Mouse (Mus musculus) gastrocnemius, adult 2 months (tissue): Measurements from ENCODE around the gene Olfml2b. TPM values are rescaled to one million over a fixed set of nuclear protein-coding genes. Genes with fewer than 3 reads are reported as not detected.

Experiments
- DNase-seq: peaks from one replicate; pipeline ENCODE4 v3.0.0; 2022
- H3K27ac ChIP-seq: fragments of 200-600 bp; 2 replicates; pipeline ENCODE4 v1.8.1; 2022; ENCODE audit warnings: mild to moderate bottlenecking
- H3K4me3 ChIP-seq: fragments of 200-600 bp; 2 replicates; pipeline ENCODE4 v1.8.1; 2022; ENCODE audit warnings: mild to moderate bottlenecking, moderate library complexity
- CTCF ChIP-seq: fragments of 200-600 bp; IDR thresholded peaks from 2 replicates; pipeline ENCODE4 v1.8.1; 2022; ENCODE audit warnings: antibody characterized with exemption, mild to moderate bottlenecking, moderate library complexity
- intact Hi-C: fragments of 180-260 bp; cut with DNase I; formaldehyde crosslinking; loops from one replicate; pipeline ENCODE4 v1.15.1; 2025
- long read RNA-seq, 2 experiments: library from polyadenylated mRNA; stranded (forward); transcript quantifications; one replicate each; pipeline ENCODE4 v2.0.0; 2021
- total RNA-seq, 2 experiments: library from RNA; stranded (reverse); gene quantifications; 2 replicates each; pipeline ENCODE4 v1.2.3; 2021

The Olfml2b gene
- 1 to 10 TPM; 2.9 to 6.6 TPM for total RNA-seq
- long read RNA-seq, experiment 1, transcript Olfml2b-201 (8 exons, 3,095 nt) = major isoform, 5 of 9 reads
- long read RNA-seq, experiment 1, partial matches to known transcripts = 2 of 9 reads
- long read RNA-seq, experiment 1, other reads (novel, unspliced or antisense) = 2 of 9 reads
- long read RNA-seq, experiment 2, transcript Olfml2b-201 (8 exons, 3,095 nt) = major isoform, 6 of 6 reads
- long read RNA-seq, experiment 2, partial matches to known transcripts = 0 of 6 reads
- long read RNA-seq, experiment 2, other reads (novel, unspliced or antisense) = 0 of 6 reads

GRCm38 (mm10) chr1:170644255-170645205, at the start of gene Olfml2b:
TSS of gene Olfml2b (plus strand) at chr1:170644532.
- intact Hi-C loops = loop anchor here (10.0 kb wide), 1 partner anchor 130 kb away; no protein-coding TSS in a partner anchor
- H3K27ac ChIP-seq = peak within 1 kb of the TSS; percentile 74

GRCm38 (mm10) chr1:170594575-170594974, 49.8 kb upstream of the Olfml2b start:
- no peak overlapping the region for H3K4me3 ChIP-seq
- DNase-seq = no peak
- TF ChIP-seq CTCF = no peak
- intact Hi-C loops = no loop called here
- no peak overlapping the region for H3K27ac ChIP-seq

More at GRCm38 (mm10) chr1:170644255-170645205, at the start of gene Olfml2b:
- DNase-seq = peak; percentile 93
- H3K4me3 ChIP-seq = peak within 1 kb of the TSS; percentile 75
- TF ChIP-seq CTCF = no peak

GRCm38 (mm10) chr1:170605228-170606001, 38.9 kb upstream of the Olfml2b start:
- Histone ChIP-seq H3K4me3 (no peak overlapping the region), H3K27ac (no peak overlapping the region)
- DNase-seq = no peak
- intact Hi-C loops = no loop called here
- TF ChIP-seq CTCF = no peak

GRCm38 (mm10) chr1:170607231-170607917, 37.0 kb upstream of the Olfml2b start:
- Histone ChIP-seq H3K27ac (no peak overlapping the region), H3K4me3 (no peak overlapping the region)
- intact Hi-C loops = no loop called here
- no peak for DNase-seq
- TF ChIP-seq CTCF = no peak

GRCm38 (mm10) chr1:170608461-170609071, 35.8 kb upstream of the Olfml2b start:
- no peak for TF ChIP-seq CTCF
- DNase-seq = no peak
- Histone ChIP-seq H3K27ac (no peak overlapping the region), H3K4me3 (no peak overlapping the region)
- intact Hi-C loops = no loop called here

- no peak for DNase-seq
- TF ChIP-seq CTCF = no peak
- Histone ChIP-seq H3K4me3 (no peak overlapping the region), H3K27ac (no peak overlapping the region)
- intact Hi-C loops = loop anchor here (5.0 kb wide), 1 partner anchor 388 kb away; no protein-coding TSS in a partner anchor
These were observed 34.5 kb upstream of the Olfml2b start for GRCm38 (mm10) chr1:170609872-170610271.

GRCm38 (mm10) chr1:170610289-170610688, 34.0 kb upstream of the Olfml2b start:
- intact Hi-C loops = loop anchor here (5.0 kb wide), 1 partner anchor 388 kb away; no protein-coding TSS in a partner anchor
- Histone ChIP-seq H3K4me3 (no peak overlapping the region), H3K27ac (no peak overlapping the region)
- no peak for DNase-seq
- no peak for TF ChIP-seq CTCF

GRCm38 (mm10) chr1:170610695-170611094, 33.6 kb upstream of the Olfml2b start:
- TF ChIP-seq CTCF = no peak
- intact Hi-C loops = loop anchor here (5.0 kb wide), 1 partner anchor 388 kb away; no protein-coding TSS in a partner anchor
- no peak for DNase-seq
- H3K4me3 ChIP-seq = no peak overlapping the region
- no peak overlapping the region for H3K27ac ChIP-seq

- Histone ChIP-seq H3K4me3 (no peak overlapping the region), H3K27ac (no peak overlapping the region)
- TF ChIP-seq CTCF = no peak
- no peak for DNase-seq
- intact Hi-C loops = loop anchor here (5.0 kb wide), 1 partner anchor 389 kb away; no protein-coding TSS in a partner anchor
These were observed 32.7 kb upstream of the Olfml2b start for GRCm38 (mm10) chr1:170611631-170612030.

- Histone ChIP-seq H3K4me3 (no peak overlapping the region), H3K27ac (no peak overlapping the region)
- intact Hi-C loops = loop anchor here (1.0 to 5.0 kb wide), 2 partner anchors 321 to 391 kb away; no protein-coding TSS in a partner anchor
- TF ChIP-seq CTCF = peak; percentile 86
- DNase-seq = peak; percentile 56
These were observed 31.1 kb upstream of the Olfml2b start for GRCm38 (mm10) chr1:170612968-170613872.
